ENCODE assay signal across 8 mouse cellular contexts in the genomic region with DNA sequence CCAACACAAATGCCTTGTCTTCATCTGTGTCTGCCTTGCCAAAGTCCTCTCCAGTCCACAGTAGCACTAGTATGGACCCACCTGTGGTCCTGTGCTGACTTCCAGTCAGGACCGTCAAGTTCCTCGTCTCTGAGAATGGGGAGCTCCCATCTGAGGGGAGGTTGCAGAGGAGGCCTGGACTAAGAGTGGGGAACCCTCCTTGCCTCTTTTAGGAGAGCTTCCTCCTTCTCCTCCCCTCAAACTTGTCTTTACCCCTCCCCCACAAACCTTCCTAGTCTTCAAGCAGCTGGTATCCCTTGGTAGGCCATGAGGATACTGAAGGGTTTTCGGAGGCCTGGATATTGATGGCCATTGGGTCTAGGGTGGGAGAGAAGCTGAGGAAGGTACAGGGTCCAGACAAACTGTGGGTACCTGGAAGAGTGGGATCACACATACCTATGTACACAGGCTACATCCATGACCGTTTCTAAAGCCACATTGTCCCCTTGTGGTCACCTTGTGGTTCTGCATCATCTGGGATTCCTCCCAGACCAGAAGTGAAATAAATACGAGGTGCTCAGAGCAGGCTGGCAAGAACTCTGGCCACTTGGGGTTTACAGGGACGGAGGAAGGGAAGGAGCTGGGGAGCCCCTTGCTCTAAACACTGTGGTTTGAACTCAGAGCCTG. TPM values are rescaled to one million over a fixed set of nuclear protein-coding genes. Genes with fewer than 3 reads are reported as not detected.
DNase-seq lines count a peak whose midpoint lies in the region; ATAC-seq lines count a peak whose summit lies in the region.

No protein-coding gene starts in this region.

- no peak overlapping the region for H3K27ac ChIP-seq in forebrain, embryonic 15.5 days (replicated peaks)
- no peak overlapping the region for H3K27ac ChIP-seq in intestine, embryonic 15.5 days
- no peak overlapping the region for H3K27ac ChIP-seq in lung, embryonic 16.5 days (ENCODE audit: low read length)

- WGBS in forebrain, embryonic 15.5 days: 38% methylated on average over 6 of the region's 6 CpGs
- WGBS in intestine, embryonic 15.5 days: 35% methylated on average over 6 of the region's 6 CpGs
- 34% methylated on average over 6 of the region's 6 CpGs for WGBS in lung, embryonic 16.5 days

- H3K4me2 ChIP-seq in forebrain, embryonic 15.5 days (replicated peaks): no peak overlapping the region
- no peak overlapping the region for H3K4me2 ChIP-seq in intestine, embryonic 15.5 days (replicated peaks)
- H3K4me2 ChIP-seq in lung, embryonic 16.5 days (ENCODE audit: low read depth, low read length): no peak overlapping the region

- no peaks in the 10 kb centered on the region for H3K36me3 ChIP-seq in forebrain, embryonic 15.5 days
- H3K36me3 ChIP-seq in intestine, embryonic 15.5 days: no peaks in the 10 kb centered on the region
- H3K36me3 ChIP-seq in lung, embryonic 16.5 days (ENCODE audit: control insufficient read depth, insufficient read depth, low read length): no peaks in the 10 kb centered on the region
- no peaks in the 10 kb centered on the region for H3K36me3 ChIP-seq in splenic B cell, adult 2 months (ENCODE audit: control insufficient read depth, insufficient read depth, low read length, poor library complexity, severe bottlenecking)

- H3K4me3 ChIP-seq in forebrain, embryonic 15.5 days: no peak overlapping the region
- H3K4me3 ChIP-seq in intestine, embryonic 15.5 days (replicated peaks): no peak overlapping the region
- no peak overlapping the region for H3K4me3 ChIP-seq in lung, embryonic 16.5 days (ENCODE audit: low read length)

- peak; percentile 50 for DNase-seq in gastrocnemius, adult 18-20 months (ENCODE audit: low spot score)
- no peak for DNase-seq in gastrocnemius, postnatal 25 days
- DNase-seq in NIH3T3 (ENCODE audit: low read depth): peak; percentile 85
- peak; percentile 59 for DNase-seq in splenic B cell, adult 2 months (ENCODE audit: low read depth, low spot score)
- no peak for DNase-seq in spleen, postnatal 14 days (ENCODE audit: low spot score in 2 of 2)

- no peaks in the 10 kb centered on the region for H3K27me3 ChIP-seq in forebrain, embryonic 15.5 days
- peaks cover 19% of the 10 kb centered on the region for H3K27me3 ChIP-seq in intestine, embryonic 15.5 days (replicated peaks)
- no peaks in the 10 kb centered on the region for H3K27me3 ChIP-seq in lung, embryonic 16.5 days (ENCODE audit: control insufficient read depth, insufficient read depth, low read depth, low read length)
- no peaks in the 10 kb centered on the region; the same call in 1 of the 2 replicates for H3K27me3 ChIP-seq in splenic B cell, adult 2 months (ENCODE audit: control insufficient read depth, insufficient read depth, low read length, poor library complexity, severe bottlenecking)

- 0 out of 2 replicates have a peak, but pooled peaks cover 7% of the 10 kb centered on the region for H3K4me1 ChIP-seq in forebrain, embryonic 15.5 days
- H3K4me1 ChIP-seq in intestine, embryonic 15.5 days (replicated peaks): 0 out of 2 replicates have a peak, but pooled peaks cover 3% of the 10 kb centered on the region
- H3K4me1 ChIP-seq in lung, embryonic 16.5 days (replicated peaks; ENCODE audit: control insufficient read depth, insufficient read depth, low read length): peaks cover 22% of the 10 kb centered on the region

- peak; percentile 51; the same call in 1 of the 2 replicates for ATAC-seq in forebrain, embryonic 15.5 days (replicated peaks)
- ATAC-seq in intestine, embryonic 15.5 days: peak; percentile 81
- peak; percentile 71 for ATAC-seq in lung, embryonic 16.5 days (ENCODE audit: low read depth)

- no peak overlapping the region for H3K9ac ChIP-seq in forebrain, embryonic 15.5 days (replicated peaks)
- H3K9ac ChIP-seq in intestine, embryonic 15.5 days: no peak overlapping the region
- H3K9ac ChIP-seq in lung, embryonic 16.5 days (ENCODE audit: low read length): no peak overlapping the region

- H3K9me3 ChIP-seq in forebrain, embryonic 15.5 days: no peaks in the 10 kb centered on the region
- H3K9me3 ChIP-seq in intestine, embryonic 15.5 days: no peaks in the 10 kb centered on the region
- no peaks in the 10 kb centered on the region for H3K9me3 ChIP-seq in lung, embryonic 16.5 days (ENCODE audit: control insufficient read depth, low read length)

RNA-seq across cellular contexts. Expression of a gene that starts 18.3 kb away (rescaled TPM):
- total RNA-seq in gastrocnemius, adult 18-20 months (2021): 10 to 100 TPM; 19.6 to 34.7 TPM
- 10 to 100 TPM; 42.3 to 67.2 TPM for total RNA-seq in gastrocnemius, postnatal 25 days (2021)
- 46.4 and 56.9 TPM in 2 replicates for polyA plus RNA-seq in forebrain, embryonic 15.5 days (2015; fragmentation: Nextera tagmentation; extraction: Ambion mirVana)
- polyA plus RNA-seq in intestine, embryonic 15.5 days (2015; fragmentation: Nextera tagmentation; extraction: Ambion mirVana): 113 and 124 TPM in 2 replicates
- polyA plus RNA-seq in lung, embryonic 16.5 days (2015; fragmentation: Nextera tagmentation; extraction: Ambion mirVana): 371 and 375 TPM in 2 replicates

RNA-seq across cellular contexts. Expression of a gene that starts 25.0 kb away (rescaled TPM):
- not detected for total RNA-seq in gastrocnemius, adult 18-20 months (2021)
- not detected for total RNA-seq in gastrocnemius, postnatal 25 days (2021)
- polyA plus RNA-seq in forebrain, embryonic 15.5 days (2015; fragmentation: Nextera tagmentation; extraction: Ambion mirVana): not detected in 2 replicates
- not detected in 2 replicates for polyA plus RNA-seq in intestine, embryonic 15.5 days (2015; fragmentation: Nextera tagmentation; extraction: Ambion mirVana)
- not detected in 2 replicates for polyA plus RNA-seq in lung, embryonic 16.5 days (2015; fragmentation: Nextera tagmentation; extraction: Ambion mirVana)

RNA-seq across cellular contexts. Expression of a gene that starts 42.7 kb away (rescaled TPM):
- 1 to 10 TPM; 6.3 to 7.5 TPM for total RNA-seq in gastrocnemius, adult 18-20 months (2021)
- 10 to 100 TPM in 1 of 2 experiments, 1 to 10 TPM in 1; 3.0 to 14.6 TPM for total RNA-seq in gastrocnemius, postnatal 25 days (2021)
- 3.4 and 3.9 TPM in 2 replicates for polyA plus RNA-seq in forebrain, embryonic 15.5 days (2015; fragmentation: Nextera tagmentation; extraction: Ambion mirVana)
- polyA plus RNA-seq in intestine, embryonic 15.5 days (2015; fragmentation: Nextera tagmentation; extraction: Ambion mirVana): 79.9 and 90.3 TPM in 2 replicates
- 43.0 and 44.8 TPM in 2 replicates for polyA plus RNA-seq in lung, embryonic 16.5 days (2015; fragmentation: Nextera tagmentation; extraction: Ambion mirVana)

RNA-seq across cellular contexts. Expression of a gene that starts 45.0 kb away (rescaled TPM):
- 10 to 100 TPM in 1 of 2 experiments, 1 to 10 TPM in 1; 6.1 to 10.0 TPM for total RNA-seq in gastrocnemius, adult 18-20 months (2021)
- 1 to 10 TPM; 7.0 to 9.2 TPM for total RNA-seq in gastrocnemius, postnatal 25 days (2021)
- polyA plus RNA-seq in forebrain, embryonic 15.5 days (2015; fragmentation: Nextera tagmentation; extraction: Ambion mirVana): 22.6 and 26.1 TPM in 2 replicates
- polyA plus RNA-seq in intestine, embryonic 15.5 days (2015; fragmentation: Nextera tagmentation; extraction: Ambion mirVana): 11.3 and 12.2 TPM in 2 replicates
- 20.5 and 22.0 TPM in 2 replicates for polyA plus RNA-seq in lung, embryonic 16.5 days (2015; fragmentation: Nextera tagmentation; extraction: Ambion mirVana)

Comparison
In these comparisons a context has a peak if more than half of its experiments do, and no peak if none do; other contexts are left out.
1. DNase-seq: peak in gastrocnemius, adult 18-20 months (single experiment), NIH3T3 (single experiment) and splenic B cell, adult 2 months (single experiment); none in gastrocnemius, postnatal 25 days (single experiment) and spleen, postnatal 14 days (0 of 2).
2. Peak in every context shown above with its lines, with median percentiles within 50 percentile points of each other: ATAC-seq.